Mouse (Mus musculus): ENCODE results near the gene Psmd12. TPM values are rescaled to one million over a fixed set of nuclear protein-coding genes. Genes with fewer than 3 reads are reported as not detected.

Psmd12 gene
- polyA plus RNA-seq, 1 experiment from 2014 or later, result 154 TPM

DNA sequence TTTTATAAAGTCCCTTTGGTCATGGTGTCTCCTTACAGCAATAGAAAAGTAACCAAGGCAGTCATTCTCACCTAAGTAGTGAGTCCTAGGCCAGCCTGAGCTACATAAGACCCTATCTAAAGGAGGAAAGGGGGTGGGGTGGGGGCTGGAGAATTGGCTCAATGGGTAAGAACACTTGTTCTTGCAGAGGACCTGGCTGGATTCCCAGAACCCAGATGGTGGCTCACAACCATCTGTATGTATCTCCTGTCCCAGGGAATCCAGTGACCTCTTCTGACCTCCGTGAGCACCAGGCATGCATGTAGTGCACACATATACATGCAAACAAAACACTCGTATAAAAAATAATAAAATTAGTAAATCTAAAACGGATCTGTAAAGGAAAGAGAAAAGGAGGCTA is 33.6 kb upstream of the Psmd12 start:
- no peaks in the 10 kb centered on the region for H3K27me3 ChIP-seq (replicated peaks; ENCODE audit: control insufficient read depth, insufficient read depth, low read length)
- H3K4me3 ChIP-seq (ENCODE audit: low read depth, low read length), result no peak overlapping the region
- ATAC-seq (ENCODE audit: low read depth), result no peak
- no peak overlapping the region for H3K9ac ChIP-seq (ENCODE audit: low read depth, low read length)
- H3K36me3 ChIP-seq (ENCODE audit: control insufficient read depth, insufficient read depth, low read length), result no peaks in the 10 kb centered on the region
- peaks cover 3% of the 10 kb centered on the region for H3K4me1 ChIP-seq (ENCODE audit: control insufficient read depth, insufficient read depth, low read length)
- DNase-seq (ENCODE audit: low spot score), result no peak
- no peak overlapping the region for H3K27ac ChIP-seq (replicated peaks; ENCODE audit: low read depth, low read length)
- H3K9me3 ChIP-seq (ENCODE audit: control insufficient read depth, low read length), result no peaks in the 10 kb centered on the region
- 85% methylated on average over 3 of the region's 3 CpGs for WGBS
- H3K4me2 ChIP-seq (ENCODE audit: low read depth, low read length), result no peak overlapping the region

DNA sequence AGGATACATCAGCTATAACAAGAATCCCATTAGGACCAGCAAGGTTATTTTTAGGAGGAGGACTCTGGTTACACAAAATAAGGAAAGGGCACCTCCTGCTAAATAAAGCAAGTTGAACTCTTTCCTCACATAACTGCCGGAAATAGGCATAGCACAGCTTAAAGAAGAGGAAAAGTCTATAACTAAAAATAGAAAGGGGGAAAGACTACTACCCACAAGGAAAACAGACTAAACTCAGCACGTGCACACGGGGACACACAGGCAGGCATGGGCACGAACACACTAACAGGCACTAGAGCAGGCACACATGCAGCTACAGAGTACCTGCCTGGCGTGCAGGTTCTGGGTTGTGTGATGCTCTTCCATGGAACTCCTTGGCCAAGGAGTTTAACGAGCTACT is 32.6 kb upstream of the Psmd12 start:
- Histone ChIP-seq H3K36me3 (ENCODE audit: control insufficient read depth, insufficient read depth, low read length) (no peaks in the 10 kb centered on the region), H3K27ac (replicated peaks; ENCODE audit: low read depth, low read length) (no peak overlapping the region), H3K4me3 (ENCODE audit: low read depth, low read length) (no peak overlapping the region), H3K4me2 (ENCODE audit: low read depth, low read length) (no peak overlapping the region), H3K9me3 (ENCODE audit: control insufficient read depth, low read length) (no peaks in the 10 kb centered on the region), H3K4me1 (ENCODE audit: control insufficient read depth, insufficient read depth, low read length) (peaks cover 3% of the 10 kb centered on the region), H3K9ac (ENCODE audit: low read depth, low read length) (no peak overlapping the region), H3K27me3 (replicated peaks; ENCODE audit: control insufficient read depth, insufficient read depth, low read length) (no peaks in the 10 kb centered on the region)
- 70% methylated on average over 6 of the region's 6 CpGs for WGBS
- DNase-seq (ENCODE audit: low spot score) (no peak), ATAC-seq (ENCODE audit: low read depth) (no peak)

DNA sequence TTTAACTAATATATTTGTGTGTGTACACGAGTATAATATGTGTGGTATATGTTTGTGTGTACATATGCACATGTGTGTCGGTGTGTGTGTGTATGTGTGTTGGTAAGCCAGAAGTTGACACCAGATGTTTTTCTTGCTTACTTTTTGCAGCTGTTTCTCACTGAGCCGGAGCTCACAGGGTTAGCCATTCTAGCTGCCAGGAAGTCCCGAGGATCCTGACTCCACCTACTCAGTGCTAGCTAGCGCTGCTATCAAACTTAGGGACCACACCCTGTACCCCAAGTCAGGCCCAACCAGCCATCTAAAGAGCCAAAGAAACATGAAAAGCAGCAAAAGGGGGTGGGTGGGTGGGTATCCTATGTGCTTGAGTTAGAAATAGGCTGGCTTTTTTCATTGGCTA is 31.9 kb upstream of the Psmd12 start:
- WGBS, result 52% methylated on average over 5 of the region's 5 CpGs
- ATAC-seq (ENCODE audit: low read depth), result no peak
- DNase-seq (ENCODE audit: low spot score), result no peak

DNA sequence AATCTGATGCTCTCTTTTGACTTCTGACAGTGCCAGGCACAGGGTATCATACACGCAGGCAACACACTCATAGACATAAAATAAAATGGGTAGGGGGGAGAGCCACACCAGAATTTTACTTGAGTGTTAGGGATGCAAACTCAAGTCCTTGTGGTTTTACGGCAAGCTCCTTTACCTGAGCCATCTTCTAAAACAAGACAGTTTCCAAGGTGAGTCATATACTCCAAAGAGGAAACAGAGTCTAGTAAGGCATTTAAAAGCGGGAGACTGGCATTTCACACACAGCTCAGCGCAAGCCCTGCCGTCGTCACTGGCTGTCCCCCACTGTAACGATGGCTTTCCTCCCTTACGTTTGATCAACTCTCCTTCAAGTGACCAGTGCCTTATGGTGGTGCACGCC is 31.4 kb upstream of the Psmd12 start:
- H3K4me2 ChIP-seq (ENCODE audit: low read depth, low read length), result no peak overlapping the region
- no peak overlapping the region for H3K27ac ChIP-seq (replicated peaks; ENCODE audit: low read depth, low read length)
- peaks cover 3% of the 10 kb centered on the region for H3K4me1 ChIP-seq (ENCODE audit: control insufficient read depth, insufficient read depth, low read length)
- H3K4me3 ChIP-seq (ENCODE audit: low read depth, low read length), result no peak overlapping the region
- no peak overlapping the region for H3K9ac ChIP-seq (ENCODE audit: low read depth, low read length)
- no peaks in the 10 kb centered on the region for H3K36me3 ChIP-seq (ENCODE audit: control insufficient read depth, insufficient read depth, low read length)
- no peak for ATAC-seq (ENCODE audit: low read depth)
- no peaks in the 10 kb centered on the region for H3K27me3 ChIP-seq (replicated peaks; ENCODE audit: control insufficient read depth, insufficient read depth, low read length)
- WGBS, result 83% methylated on average over 9 of the region's 9 CpGs
- H3K9me3 ChIP-seq (ENCODE audit: control insufficient read depth, low read length), result no peaks in the 10 kb centered on the region
- DNase-seq (ENCODE audit: low spot score), result no peak

More for the DNA sequence above, 31.9 kb upstream of the Psmd12 start:
- Histone ChIP-seq H3K4me2 (ENCODE audit: low read depth, low read length) (no peak overlapping the region), H3K27me3 (replicated peaks; ENCODE audit: control insufficient read depth, insufficient read depth, low read length) (no peaks in the 10 kb centered on the region), H3K9ac (ENCODE audit: low read depth, low read length) (no peak overlapping the region), H3K4me1 (ENCODE audit: control insufficient read depth, insufficient read depth, low read length) (peaks cover 3% of the 10 kb centered on the region), H3K4me3 (ENCODE audit: low read depth, low read length) (no peak overlapping the region), H3K36me3 (ENCODE audit: control insufficient read depth, insufficient read depth, low read length) (no peaks in the 10 kb centered on the region), H3K27ac (replicated peaks; ENCODE audit: low read depth, low read length) (no peak overlapping the region), H3K9me3 (ENCODE audit: control insufficient read depth, low read length) (no peaks in the 10 kb centered on the region)

DNA sequence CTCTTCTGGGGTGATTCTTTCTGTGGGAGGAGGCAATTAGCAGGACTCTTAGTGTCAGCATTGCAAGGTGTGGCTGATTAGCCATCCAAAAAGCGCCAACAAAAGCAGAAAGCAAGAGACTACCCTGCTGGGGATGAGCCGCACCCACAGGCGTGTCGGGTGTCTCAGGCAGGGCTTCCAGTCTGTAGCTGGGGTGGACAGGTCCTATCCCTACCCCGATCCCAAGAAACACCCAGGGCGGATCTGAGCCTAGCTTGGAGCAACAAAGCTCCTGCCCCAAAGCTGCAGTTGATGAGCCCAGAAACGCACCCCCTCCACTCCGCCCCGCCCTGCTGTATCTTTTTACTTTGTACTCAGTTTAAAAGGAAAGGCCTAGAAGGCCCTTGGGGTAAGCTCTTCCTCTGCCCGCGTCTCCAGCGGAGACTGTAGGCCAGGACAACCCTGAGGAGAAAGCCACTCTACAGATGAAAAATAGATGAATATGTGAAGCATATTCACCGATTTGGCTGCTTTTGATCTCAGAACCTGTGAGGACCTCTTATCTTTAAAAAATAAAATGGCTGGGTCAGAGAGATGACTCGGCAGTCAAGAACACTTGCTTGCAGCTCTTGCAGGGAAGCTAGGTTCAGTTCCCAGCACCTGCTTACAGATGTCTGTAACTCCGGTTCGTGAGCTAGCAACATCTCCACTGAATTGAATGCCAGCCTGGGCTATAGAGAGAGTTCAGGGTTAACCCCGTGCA is 29.9 kb upstream of the Psmd12 start:
- 63% methylated on average over 17 of the region's 17 CpGs for WGBS
- no peaks in the 10 kb centered on the region for H3K27me3 ChIP-seq (replicated peaks; ENCODE audit: control insufficient read depth, insufficient read depth, low read length)
- H3K4me3 ChIP-seq (ENCODE audit: low read depth, low read length), result no peak overlapping the region
- H3K9me3 ChIP-seq (ENCODE audit: control insufficient read depth, low read length), result no peaks in the 10 kb centered on the region
- DNase-seq (ENCODE audit: low spot score), result no peak
- peaks cover 4% of the 10 kb centered on the region; the same call in 1 of the 2 replicates for H3K36me3 ChIP-seq (ENCODE audit: control insufficient read depth, insufficient read depth, low read length)
- H3K9ac ChIP-seq (ENCODE audit: low read depth, low read length), result no peak overlapping the region
- no peak overlapping the region for H3K4me2 ChIP-seq (ENCODE audit: low read depth, low read length)
- H3K27ac ChIP-seq (replicated peaks; ENCODE audit: low read depth, low read length), result no peak overlapping the region
- 0 out of 2 replicates have a peak, but pooled peaks have one; percentile 26 for ATAC-seq (ENCODE audit: low read depth)
- H3K4me1 ChIP-seq (ENCODE audit: control insufficient read depth, insufficient read depth, low read length), result peaks cover 3% of the 10 kb centered on the region

GRCm38 (mm10) chr11:107450097-107450496 is 29.2 kb upstream of the Psmd12 start:
- no peaks in the 10 kb centered on the region for H3K27me3 ChIP-seq (replicated peaks; ENCODE audit: control insufficient read depth, insufficient read depth, low read length)
- no peak overlapping the region for H3K27ac ChIP-seq (replicated peaks; ENCODE audit: low read depth, low read length)
- 77% methylated on average over 6 of the region's 6 CpGs for WGBS
- no peak for DNase-seq (ENCODE audit: low spot score)
- peaks cover 4% of the 10 kb centered on the region; the same call in 1 of the 2 replicates for H3K36me3 ChIP-seq (ENCODE audit: control insufficient read depth, insufficient read depth, low read length)
- peaks cover 3% of the 10 kb centered on the region for H3K4me1 ChIP-seq (ENCODE audit: control insufficient read depth, insufficient read depth, low read length)
- no peak overlapping the region for H3K4me2 ChIP-seq (ENCODE audit: low read depth, low read length)
- H3K4me3 ChIP-seq (ENCODE audit: low read depth, low read length), result no peak overlapping the region
- no peak for ATAC-seq (ENCODE audit: low read depth)
- H3K9me3 ChIP-seq (ENCODE audit: control insufficient read depth, low read length), result no peaks in the 10 kb centered on the region
- no peak overlapping the region for H3K9ac ChIP-seq (ENCODE audit: low read depth, low read length)

DNA sequence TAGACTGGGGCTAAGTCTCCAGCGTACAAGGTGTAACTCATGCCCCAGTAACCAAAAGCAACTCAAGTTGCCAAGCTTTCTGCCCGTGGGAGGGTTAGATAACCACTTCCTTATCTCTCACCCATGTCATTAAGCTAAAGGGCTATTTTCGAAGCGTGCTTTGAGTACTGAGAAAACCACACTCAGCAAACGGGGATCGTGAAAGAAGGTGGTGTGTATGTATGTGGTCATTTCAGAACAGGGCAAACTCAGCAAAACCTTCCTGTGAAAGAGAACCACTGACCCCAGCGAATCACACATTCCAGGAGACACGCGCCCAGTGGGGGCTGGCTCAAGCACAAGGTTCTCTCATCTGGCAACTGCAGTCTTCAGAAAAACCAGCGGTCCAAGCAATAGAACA is 28.2 kb upstream of the Psmd12 start:
- WGBS, result 76% methylated on average over 10 of the region's 10 CpGs
- Histone ChIP-seq H3K36me3 (ENCODE audit: control insufficient read depth, insufficient read depth, low read length) (peaks cover 4% of the 10 kb centered on the region; the same call in 1 of the 2 replicates), H3K4me1 (ENCODE audit: control insufficient read depth, insufficient read depth, low read length) (peaks cover 3% of the 10 kb centered on the region), H3K9ac (ENCODE audit: low read depth, low read length) (no peak overlapping the region), H3K4me2 (ENCODE audit: low read depth, low read length) (no peak overlapping the region), H3K27ac (replicated peaks; ENCODE audit: low read depth, low read length) (no peak overlapping the region), H3K27me3 (replicated peaks; ENCODE audit: control insufficient read depth, insufficient read depth, low read length) (no peaks in the 10 kb centered on the region), H3K4me3 (ENCODE audit: low read depth, low read length) (no peak overlapping the region), H3K9me3 (ENCODE audit: control insufficient read depth, low read length) (no peaks in the 10 kb centered on the region)
- DNase-seq (ENCODE audit: low spot score), result no peak
- no peak for ATAC-seq (ENCODE audit: low read depth)

DNA sequence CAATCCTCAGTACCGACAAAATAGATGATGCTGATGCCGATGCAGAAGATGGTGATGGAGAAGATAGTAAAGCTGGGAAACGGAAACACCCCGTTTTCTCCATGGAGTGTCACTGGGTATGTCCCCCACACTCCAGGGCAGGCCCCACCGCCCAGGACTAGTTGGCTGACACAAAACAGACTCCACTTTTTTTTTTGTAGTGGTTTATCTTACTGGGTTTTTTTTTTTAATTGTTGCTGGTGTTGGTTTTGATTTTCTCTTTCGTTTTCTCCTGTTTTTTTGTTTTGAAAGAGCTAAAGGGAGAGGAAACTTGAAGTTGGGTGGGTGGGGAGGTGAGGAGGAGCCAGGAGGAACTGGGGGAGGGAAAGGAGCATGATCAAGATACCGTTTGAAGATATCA is 27.2 kb upstream of the Psmd12 start:
- Histone ChIP-seq H3K27me3 (replicated peaks; ENCODE audit: control insufficient read depth, insufficient read depth, low read length) (no peaks in the 10 kb centered on the region), H3K4me3 (ENCODE audit: low read depth, low read length) (no peak overlapping the region), H3K4me1 (ENCODE audit: control insufficient read depth, insufficient read depth, low read length) (peaks cover 3% of the 10 kb centered on the region), H3K9ac (ENCODE audit: low read depth, low read length) (no peak overlapping the region), H3K36me3 (ENCODE audit: control insufficient read depth, insufficient read depth, low read length) (peaks cover 4% of the 10 kb centered on the region; the same call in 1 of the 2 replicates), H3K27ac (replicated peaks; ENCODE audit: low read depth, low read length) (no peak overlapping the region), H3K9me3 (ENCODE audit: control insufficient read depth, low read length) (no peaks in the 10 kb centered on the region), H3K4me2 (ENCODE audit: low read depth, low read length) (no peak overlapping the region)
- WGBS, result 94% methylated on average over 7 of the region's 7 CpGs
- DNase-seq (ENCODE audit: low spot score), result no peak
- ATAC-seq (ENCODE audit: low read depth), result no peak

Data from embryonic facial prominence, embryonic 14.5 days (tissue).